Mouse (Mus musculus) brown adipose tissue, adult 24 weeks (tissue): Measurements from ENCODE around the gene Pde4c. TPM values are rescaled to one million over a fixed set of nuclear protein-coding genes. Genes with fewer than 3 reads are reported as not detected.
A peak's percentile ranks its signal among the peaks of the same experiment; 100 is the strongest.

Source experiments
- H3K27ac ChIP-seq: fragments of 200-500 bp; replicated peaks from 2 replicates; pipeline ENCODE4 v1.5.1; 2012; ENCODE audit warnings: low read depth, mild to moderate bottlenecking, low read length
- H3K4me1 ChIP-seq: fragments of 200-500 bp; 2 replicates; pipeline ENCODE4 v1.6.1; 2012; ENCODE audit warnings: low read length, mixed read lengths; ENCODE audit not compliant: control insufficient read depth, insufficient read depth, insufficient read length
- H3K4me3 ChIP-seq: fragments of 200-500 bp; 2 replicates; pipeline ENCODE4 v1.5.1; 2012; ENCODE audit warnings: low read depth, mild to moderate bottlenecking, low read length, moderate library complexity; ENCODE audit not compliant: insufficient read depth
- polyA plus RNA-seq: library from polyadenylated mRNA; stranded (reverse); fragments of >200 nt; gene quantifications from 2 replicates; pipeline ENCODE4 v1.2.4, GENCODE M21; 2012; ENCODE audit not compliant: missing spikeins, insufficient read depth, insufficient read length

Gene Pde4c
- polyA plus RNA-seq, 1 experiment: 0.36 TPM

DNA sequence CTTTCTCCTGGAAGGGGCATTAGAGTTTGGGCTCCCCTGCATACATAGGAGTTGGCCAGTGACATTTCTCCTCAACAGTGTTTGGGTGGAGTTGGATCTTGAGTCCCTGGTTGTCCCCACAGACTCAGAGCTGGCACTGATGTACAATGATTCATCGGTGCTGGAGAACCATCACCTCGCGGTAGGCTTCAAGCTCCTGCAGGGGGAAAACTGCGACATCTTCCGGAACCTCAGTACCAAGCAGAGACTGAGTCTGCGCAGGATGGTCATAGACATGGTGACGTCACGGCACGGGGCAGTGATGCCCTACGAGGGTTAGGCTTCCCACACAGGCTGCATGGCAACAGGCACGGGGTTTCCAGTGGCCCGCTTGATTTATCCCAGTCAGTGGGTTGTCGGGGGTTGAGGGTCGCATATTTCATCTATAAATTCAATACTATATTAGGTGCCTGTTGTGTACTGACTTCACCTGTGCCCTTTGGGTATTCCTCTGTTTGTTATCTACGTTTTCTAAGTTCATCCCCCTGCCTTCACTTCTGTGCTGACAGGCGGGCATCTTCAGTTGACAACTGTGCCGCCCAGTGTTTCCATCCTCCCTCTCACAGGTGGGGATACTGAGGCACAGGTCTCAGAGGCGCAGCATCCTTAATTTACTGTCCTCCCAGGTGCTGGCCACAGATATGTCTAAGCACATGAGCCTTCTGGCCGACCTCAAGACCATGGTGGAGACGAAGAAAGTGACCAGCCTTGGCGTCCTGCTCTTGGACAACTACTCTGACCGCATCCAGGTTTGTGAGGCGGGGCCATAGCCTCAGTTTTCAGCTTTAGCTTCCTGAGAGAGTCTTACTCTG lies 25.0 kb downstream of the Pde4c start:
- Histone ChIP-seq H3K27ac (no peak overlapping the region), H3K4me1 (peaks cover 7% of the 10 kb centered on the region; the same call in 1 of the 2 replicates), H3K4me3 (no peak overlapping the region)

DNA sequence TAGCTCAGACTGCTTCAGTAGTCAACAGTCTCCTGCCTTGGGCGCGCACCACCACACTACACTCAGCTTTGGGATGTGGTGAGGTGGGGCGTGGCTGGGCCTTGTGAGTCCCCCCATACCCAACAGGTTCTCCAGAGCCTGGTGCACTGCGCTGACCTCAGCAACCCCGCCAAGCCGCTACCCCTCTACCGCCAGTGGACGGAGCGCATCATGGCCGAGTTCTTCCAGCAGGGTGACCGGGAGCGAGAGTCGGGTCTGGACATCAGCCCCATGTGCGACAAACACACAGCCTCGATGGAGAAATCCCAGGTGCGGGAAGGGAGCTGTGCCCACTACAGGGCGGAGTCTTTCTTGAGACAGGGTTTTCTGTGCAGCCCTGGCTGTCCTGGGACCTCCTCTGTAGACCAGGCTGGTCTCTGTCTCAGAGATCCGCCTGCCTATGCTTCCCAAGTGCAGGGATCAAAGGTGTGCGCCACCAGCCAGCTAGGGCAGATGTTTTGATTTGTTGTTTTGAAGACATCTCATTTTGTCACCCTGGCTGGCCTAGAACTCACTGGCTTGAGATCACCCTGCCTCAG lies 25.7 kb downstream of the Pde4c start:
- Histone ChIP-seq H3K4me3 (no peak overlapping the region), H3K4me1 (peaks cover 6% of the 10 kb centered on the region; the same call in 1 of the 2 replicates), H3K27ac (no peak overlapping the region)

DNA sequence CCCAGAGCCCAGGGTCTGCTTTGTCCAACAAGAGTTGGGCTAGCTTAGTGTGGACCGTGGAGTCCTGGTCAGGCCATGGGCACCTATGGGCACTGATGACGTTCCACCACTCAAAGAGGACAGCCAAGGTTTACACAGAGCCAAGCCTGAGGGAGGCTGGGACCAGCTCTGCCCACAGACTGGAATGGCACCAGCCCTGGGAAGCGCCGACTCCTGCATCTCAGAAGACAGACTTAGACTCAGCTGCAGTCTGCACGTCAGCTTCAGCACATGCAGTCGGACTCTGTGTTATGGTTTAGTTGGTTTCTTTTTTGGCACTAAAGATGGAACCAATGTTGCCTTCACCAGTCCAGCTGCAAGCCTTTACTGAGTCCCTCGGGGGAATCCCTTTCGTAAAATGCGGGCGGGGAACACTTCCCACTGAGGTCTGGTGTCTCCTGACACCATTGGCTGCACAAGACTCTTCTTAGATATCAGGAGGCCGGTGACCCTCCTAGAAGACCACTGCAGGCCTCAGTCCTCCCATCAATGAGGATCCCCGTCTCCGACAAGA lies 26.7 kb downstream of the Pde4c start:
- Histone ChIP-seq H3K4me1 (peaks cover 8% of the 10 kb centered on the region), H3K27ac (no peak overlapping the region), H3K4me3 (no peak overlapping the region)

GRCm38 (mm10) chr8:70752000-70752764 lies 28.7 kb downstream of the Pde4c start:
- no peak overlapping the region; the same call in 1 of the 2 replicates for H3K4me3 ChIP-seq

GRCm38 (mm10) chr8:70753151-70753550 lies 29.6 kb downstream of the Pde4c start:
- Histone ChIP-seq H3K4me1 (peaks cover 9% of the 10 kb centered on the region), H3K27ac (peak overlapping the region; percentile 98), H3K4me3 (peak overlapping the region; percentile 54)

More at GRCm38 (mm10) chr8:70752000-70752764, 28.7 kb downstream of the Pde4c start:
- Histone ChIP-seq H3K27ac (peak overlapping the region; percentile 98), H3K4me1 (peaks cover 9% of the 10 kb centered on the region)

DNA sequence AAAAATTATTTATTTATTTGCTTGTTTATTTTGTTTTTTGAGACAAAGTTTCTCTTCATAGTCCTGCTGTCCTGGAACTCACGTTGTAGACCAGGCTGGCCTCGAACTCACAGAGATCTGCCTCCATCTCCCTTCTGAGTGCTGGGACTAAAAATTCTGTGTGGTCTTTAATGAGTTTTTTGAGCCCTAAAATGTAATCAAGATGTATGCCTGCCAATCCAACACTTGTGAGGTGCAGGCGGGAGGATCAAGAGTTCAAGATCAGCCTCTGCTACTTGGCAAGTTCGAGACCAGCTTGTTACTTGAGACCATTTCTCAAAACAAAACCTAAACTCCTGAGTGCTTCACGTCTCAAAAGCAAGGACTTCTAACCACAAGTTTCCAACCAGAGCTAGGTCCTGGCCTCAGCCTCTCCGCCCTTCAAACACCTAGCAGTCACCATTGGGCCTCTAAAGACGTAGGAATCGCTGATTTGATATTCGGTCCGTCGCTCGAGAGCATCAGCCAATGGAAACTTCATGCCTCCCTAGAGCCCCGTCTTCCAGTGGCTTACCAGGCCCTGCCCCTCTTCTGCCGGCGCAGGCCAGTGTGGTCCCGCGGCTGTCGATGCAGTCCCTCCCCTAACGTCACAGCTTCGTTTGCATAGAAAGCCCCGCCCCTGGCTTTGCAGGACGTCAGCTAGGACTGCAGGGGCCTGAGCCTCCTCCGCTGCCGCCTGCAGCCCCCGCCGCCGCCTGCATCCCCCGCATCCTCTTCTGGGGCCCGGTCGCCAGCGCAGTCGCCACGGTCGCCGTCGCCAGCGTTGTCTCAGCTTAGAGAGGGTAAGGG lies 30.7 kb downstream of the Pde4c start, which contains the start of gene Rab3a:
Gene Rab3a, plus strand, starts transcription at position 637 of the 828 bp plus-strand sequence.
- Histone ChIP-seq H3K4me3 (peak within 1 kb of the TSS; percentile 69), H3K27ac (peak within 1 kb of the TSS; percentile 97), H3K4me1 (peaks cover 9% of the 10 kb centered on the region)

GRCm38 (mm10) chr8:70754871-70755660 lies 31.5 kb downstream of the Pde4c start:
- Histone ChIP-seq H3K27ac (peak overlapping the region; percentile 25; the same call in 1 of the 2 replicates), H3K4me1 (peaks cover 13% of the 10 kb centered on the region), H3K4me3 (peak overlapping the region; percentile 69)

- Histone ChIP-seq H3K4me3 (peak overlapping the region; percentile 69; the same call in 1 of the 2 replicates), H3K27ac (no peak overlapping the region), H3K4me1 (peaks cover 14% of the 10 kb centered on the region)
Measured at GRCm38 (mm10) chr8:70755661-70756475, 32.3 kb downstream of the Pde4c start.

GRCm38 (mm10) chr8:70756476-70757040 lies 33.0 kb downstream of the Pde4c start:
- no peak overlapping the region for H3K27ac ChIP-seq
- H3K4me1 ChIP-seq: peaks cover 16% of the 10 kb centered on the region
- H3K4me3 ChIP-seq: no peak overlapping the region

DNA sequence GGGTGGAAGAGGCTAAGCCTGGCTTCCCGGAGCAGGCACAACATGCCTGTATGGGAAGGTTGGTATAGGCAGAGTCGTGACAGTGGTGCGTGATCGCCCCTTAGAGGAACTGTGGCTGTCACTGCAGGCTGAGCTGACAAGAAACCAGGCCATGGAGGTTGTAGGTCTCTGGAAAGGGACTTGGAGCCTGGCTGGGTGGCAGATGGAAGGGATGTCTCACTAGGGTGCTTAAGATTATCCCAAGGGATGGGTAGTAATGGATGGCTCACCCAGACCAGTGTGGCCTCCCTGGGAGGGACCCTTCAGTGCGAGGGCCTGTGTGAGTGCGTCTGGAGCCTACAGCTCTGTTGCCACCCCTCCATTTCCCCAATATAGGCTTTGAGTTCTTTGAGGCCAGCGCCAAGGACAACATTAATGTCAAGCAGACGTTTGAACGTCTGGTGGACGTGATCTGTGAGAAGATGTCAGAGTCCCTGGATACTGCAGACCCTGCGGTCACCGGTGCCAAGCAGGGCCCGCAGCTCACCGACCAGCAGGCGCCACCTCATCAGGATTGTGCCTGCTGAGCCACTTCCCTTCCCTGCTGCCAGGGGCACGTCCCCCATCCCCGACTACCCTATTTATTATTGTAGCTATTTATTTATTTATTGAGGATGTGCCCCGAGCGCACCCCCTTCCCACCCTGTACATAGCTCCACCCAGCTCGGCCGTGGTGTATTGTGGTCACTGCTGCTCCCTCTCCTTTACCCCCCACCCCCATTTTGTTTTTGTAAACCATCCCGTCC lies 34.2 kb downstream of the Pde4c start:
- no peak overlapping the region for H3K4me3 ChIP-seq
- peaks cover 16% of the 10 kb centered on the region for H3K4me1 ChIP-seq
- H3K27ac ChIP-seq: no peak overlapping the region

- Histone ChIP-seq H3K4me1 (peaks cover 14% of the 10 kb centered on the region), H3K4me3 (no peak overlapping the region), H3K27ac (no peak overlapping the region)
Measured at GRCm38 (mm10) chr8:70758308-70758615, 34.7 kb downstream of the Pde4c start.
